Mouse (Mus musculus) spleen, postnatal 4 days (tissue): Measurements from ENCODE around the gene Glt1d1.

Experiments used
- DNase-seq, 2 experiments: peaks; one replicate each; pipeline ENCODE4 v3.0.0; 2022; ENCODE audit warnings: low spot score in 2 of 2

The Glt1d1 gene

DNA sequence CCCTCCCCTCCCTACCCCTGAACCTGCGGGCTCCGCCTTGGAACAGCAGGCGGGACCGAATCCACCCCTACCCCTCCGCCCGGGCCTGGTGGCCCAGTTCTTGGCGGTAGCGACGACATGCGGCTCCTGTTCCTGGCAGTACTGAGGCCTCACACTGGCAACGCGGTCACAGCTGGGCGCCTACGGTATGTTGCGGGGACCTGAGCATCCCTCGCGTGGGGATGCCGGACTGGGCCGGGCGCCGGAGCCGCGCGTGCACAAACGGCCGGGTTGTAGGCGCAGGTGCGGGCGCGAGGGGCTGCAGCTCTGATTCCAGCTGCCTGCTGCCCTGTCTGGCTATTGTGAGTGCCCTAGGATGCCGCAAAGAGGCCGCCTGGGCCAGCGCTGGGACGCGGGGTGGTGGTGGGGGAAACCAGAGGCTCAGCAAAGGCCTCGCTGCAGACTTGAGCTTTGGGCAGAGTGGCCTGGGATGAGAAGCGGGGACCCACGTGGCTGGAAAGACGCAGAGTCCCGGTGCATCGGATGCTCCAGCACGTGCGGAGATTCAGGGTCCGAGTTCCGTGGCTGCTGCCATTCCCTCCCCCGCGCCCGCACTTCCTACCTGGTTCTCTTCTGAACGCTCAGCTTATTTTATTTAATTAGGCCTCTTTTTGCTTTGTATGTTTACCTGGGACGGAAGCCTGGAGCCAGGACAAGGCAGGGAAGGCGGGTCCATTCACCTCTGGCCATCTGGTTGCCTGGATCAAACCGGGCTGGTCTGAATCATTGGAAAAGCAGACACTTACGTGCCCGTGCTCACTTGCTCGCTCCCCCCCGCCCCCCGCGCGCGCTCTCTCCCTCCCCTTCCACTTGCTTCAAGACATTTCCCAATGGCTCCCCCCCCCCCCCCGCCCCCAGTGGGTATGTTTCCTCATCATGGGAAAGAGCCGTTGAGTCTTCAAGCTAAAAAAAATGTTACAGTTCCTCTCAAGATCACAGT lies at the start of gene Glt1d1, which contains the start of gene Slc15a4:
TSS of gene Glt1d1 (plus strand) at position 96 of the 979 bp plus-strand sequence.
TSS of gene Slc15a4 (minus strand) at position 731 of the 979 bp plus-strand sequence.
- DNase-seq = no peak

DNA sequence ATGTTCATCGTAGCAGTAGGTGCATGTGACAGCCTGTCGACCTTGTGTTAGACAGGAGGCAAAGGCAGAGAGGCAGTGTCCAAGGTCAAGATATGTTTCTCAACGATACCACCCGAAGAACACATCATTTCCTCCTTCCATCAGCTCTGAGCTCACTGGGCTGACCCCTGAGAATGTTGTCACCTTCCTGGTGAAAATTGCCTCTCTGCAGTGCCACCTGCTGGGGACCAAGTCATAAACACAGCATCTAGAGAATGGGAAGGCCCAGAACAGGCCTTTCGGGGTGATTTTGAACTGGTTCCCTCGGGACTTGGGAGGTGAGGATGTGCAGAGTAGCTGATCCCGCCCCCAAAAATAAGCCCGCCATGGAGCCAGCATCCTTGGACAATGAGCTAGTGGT lies 48.4 kb upstream of the Glt1d1 start:
- no peak for DNase-seq

DNA sequence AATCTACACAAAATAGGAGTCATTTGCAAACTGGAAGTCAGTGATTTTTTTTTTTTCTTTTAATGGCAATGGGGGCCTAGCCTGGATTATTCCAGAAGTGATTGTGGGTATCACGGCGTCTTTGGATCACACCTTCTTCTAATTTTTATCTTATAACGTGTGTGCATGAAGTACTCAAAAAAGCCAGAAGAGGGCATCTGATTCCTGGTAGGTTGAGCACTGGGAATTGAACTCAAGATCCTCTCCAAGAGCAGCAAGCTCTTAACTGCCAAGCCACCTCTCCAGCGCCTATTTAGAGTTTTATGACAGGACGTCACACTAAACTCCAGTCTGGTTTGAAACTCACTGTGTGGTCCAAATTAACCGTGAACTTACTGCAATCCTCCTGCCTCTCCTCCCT lies 44.2 kb upstream of the Glt1d1 start:
- no peak for DNase-seq

DNA sequence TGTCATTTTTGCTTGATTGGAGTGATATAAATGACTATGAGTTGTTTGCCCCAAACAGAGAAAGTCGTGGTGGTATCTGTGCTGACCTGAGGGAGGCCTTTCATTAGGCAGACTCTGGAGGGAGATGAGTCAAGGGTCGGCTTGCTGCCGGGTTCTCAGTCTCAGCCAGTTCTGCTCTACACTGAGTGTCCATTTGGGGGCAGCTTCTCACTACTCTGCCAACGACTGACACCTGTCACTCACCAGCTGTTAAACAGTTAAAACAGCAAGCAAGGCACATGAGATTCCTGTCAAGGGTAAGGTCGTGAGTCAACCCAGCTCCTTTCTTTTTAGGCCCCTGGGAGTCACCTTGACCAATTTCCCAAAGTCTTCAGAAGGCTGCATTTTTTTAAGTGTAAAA lies 39.7 kb upstream of the Glt1d1 start:
- DNase-seq = no peak

GRCm38 (mm10) chr5:127592854-127593253 lies 39.2 kb upstream of the Glt1d1 start:
- DNase-seq = no peak

- DNase-seq = no peak
These were observed 36.4 kb upstream of the Glt1d1 start for GRCm38 (mm10) chr5:127595676-127596075.

DNA sequence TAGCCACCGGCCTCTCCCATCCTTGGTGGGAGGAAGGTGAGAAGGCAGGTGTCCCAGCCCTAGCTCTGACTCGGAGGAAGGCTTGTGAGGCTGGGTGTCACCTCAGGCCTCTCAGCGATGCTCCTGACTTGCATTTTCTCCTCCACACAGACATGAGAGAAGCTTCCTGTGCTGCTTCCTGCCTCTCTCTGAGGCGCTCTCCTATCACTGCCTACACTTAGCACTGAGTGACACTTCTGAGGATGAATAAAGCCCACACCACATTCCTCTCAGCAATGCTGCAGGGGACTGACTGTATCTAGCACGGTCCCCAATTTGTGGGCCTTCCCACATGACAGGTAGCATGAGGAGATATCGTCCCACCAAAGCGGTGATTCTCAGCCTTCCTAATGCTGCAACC lies 35.2 kb upstream of the Glt1d1 start:
- no peak for DNase-seq

- DNase-seq = no peak
These were observed 29.1 kb upstream of the Glt1d1 start for GRCm38 (mm10) chr5:127602996-127603395.

DNA sequence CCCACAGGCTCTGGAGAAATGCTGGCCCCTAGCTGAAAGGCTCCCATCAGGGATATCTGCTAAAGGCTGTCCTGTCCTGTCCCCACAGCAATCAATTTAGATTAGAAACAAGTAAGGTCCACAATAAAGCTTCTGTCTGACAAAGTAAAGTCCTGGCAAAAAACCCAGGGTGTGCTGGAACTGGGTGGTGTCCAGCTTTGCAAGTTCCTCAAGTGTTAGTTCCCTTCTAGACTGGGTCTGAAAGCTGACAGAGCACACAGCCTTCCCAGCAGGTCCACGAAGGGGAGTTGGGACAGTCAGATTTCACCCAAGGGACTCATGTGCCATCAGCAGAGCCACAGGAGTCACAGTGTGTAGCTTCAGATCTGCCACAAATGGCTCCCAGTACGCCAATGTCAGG lies 24.6 kb upstream of the Glt1d1 start:
- DNase-seq = no peak

DNA sequence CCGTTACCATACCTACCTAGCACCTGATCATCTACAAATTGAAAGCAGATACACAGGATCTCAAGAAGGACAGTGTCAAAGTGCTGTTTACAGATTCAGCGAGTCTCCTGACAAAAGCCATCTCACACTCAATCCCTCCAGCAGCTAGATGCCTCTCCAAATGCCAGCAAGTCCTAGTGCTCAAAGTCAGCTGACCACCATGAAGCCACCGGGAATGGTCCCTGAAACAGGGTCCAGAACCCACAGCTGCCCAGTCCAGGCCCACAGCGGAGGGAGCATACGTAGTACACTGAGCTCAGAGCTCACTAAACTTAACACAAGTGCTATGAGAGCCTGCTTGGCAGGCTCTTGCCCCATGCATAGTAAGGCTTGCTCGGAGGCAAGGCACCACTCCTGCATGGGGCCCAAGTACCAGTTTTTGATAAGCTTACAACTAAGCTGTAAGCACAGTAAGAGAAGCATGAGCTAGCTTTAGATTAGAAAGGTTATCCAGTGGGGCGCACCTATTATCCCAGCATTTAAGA lies 22.8 kb upstream of the Glt1d1 start:
- no peak for DNase-seq

GRCm38 (mm10) chr5:127610787-127611509 lies 21.1 kb upstream of the Glt1d1 start:
- DNase-seq = peak; percentile 60 to 71

- no peak for DNase-seq
These were observed 20.2 kb upstream of the Glt1d1 start for GRCm38 (mm10) chr5:127611881-127612280.

- no peak for DNase-seq
These were observed 19.7 kb upstream of the Glt1d1 start for GRCm38 (mm10) chr5:127612397-127612796.

- no peak for DNase-seq
These were observed 16.6 kb upstream of the Glt1d1 start for GRCm38 (mm10) chr5:127615459-127615858.

GRCm38 (mm10) chr5:127616151-127616550 lies 15.9 kb upstream of the Glt1d1 start:
- no peak for DNase-seq

DNA sequence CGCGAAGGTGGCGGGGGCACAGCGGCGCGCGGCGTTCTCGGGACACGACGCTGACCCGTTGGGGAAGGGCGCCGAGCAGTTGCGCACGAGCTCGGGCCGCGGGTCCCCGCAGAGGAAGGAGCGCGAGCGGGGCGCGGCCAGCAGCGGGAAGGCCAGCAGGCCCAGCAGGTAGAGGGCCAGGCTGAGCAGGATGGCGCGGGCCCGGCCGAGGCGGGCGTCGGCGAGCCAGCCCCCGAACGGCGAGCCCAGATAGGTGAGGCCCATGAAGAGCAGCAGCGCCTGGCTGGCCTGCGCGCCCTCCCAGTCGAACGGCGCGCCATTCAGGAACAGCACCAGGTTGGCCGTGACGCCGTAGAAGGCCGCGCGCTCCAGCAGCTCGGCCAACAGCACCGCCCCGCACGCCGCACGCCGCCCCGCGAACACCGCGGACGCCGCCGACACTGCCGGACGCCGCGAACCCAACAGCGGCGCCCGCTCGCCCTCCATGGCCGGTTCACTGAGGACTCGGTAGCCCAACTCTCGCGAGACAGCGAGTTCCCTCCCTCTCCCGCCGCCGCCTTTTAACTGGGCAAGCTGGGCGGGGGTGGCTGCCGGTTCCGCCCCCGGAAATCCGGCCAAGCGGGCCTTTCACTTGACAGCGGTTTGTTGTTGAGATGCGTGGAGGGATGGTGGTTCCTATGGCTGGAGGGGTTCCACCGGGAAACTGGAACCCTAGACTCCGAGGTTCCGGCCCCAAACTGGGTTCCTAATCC lies 15.0 kb upstream of the Glt1d1 start:
- DNase-seq = peak; percentile 94 to 97

GRCm38 (mm10) chr5:127618834-127619233 lies 13.2 kb upstream of the Glt1d1 start:
- no peak for DNase-seq

- DNase-seq = peak in 1 of 2 experiments; percentile 58
These were observed 11.7 kb upstream of the Glt1d1 start for GRCm38 (mm10) chr5:127620371-127620770.

DNA sequence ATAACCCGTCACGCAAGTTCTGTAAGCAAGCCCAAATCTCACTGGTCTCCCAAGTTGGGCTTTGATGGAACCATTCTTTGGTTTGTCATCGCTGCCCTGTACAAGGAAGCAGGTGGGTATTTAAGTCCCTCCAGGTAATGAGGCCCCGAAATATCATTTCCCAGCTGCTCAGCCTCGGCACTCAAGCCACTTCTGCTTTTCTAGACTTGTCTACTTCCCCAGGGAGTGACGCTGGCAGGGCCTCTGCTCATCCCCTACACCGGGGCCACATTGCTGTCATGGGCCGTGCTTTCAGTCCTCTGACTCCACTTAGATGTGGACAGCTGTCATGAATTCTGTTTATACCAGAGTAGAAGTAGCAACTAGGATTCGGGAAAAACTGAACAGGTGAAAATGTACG lies 11.0 kb upstream of the Glt1d1 start:
- peak; percentile 55 to 75 for DNase-seq

DNA sequence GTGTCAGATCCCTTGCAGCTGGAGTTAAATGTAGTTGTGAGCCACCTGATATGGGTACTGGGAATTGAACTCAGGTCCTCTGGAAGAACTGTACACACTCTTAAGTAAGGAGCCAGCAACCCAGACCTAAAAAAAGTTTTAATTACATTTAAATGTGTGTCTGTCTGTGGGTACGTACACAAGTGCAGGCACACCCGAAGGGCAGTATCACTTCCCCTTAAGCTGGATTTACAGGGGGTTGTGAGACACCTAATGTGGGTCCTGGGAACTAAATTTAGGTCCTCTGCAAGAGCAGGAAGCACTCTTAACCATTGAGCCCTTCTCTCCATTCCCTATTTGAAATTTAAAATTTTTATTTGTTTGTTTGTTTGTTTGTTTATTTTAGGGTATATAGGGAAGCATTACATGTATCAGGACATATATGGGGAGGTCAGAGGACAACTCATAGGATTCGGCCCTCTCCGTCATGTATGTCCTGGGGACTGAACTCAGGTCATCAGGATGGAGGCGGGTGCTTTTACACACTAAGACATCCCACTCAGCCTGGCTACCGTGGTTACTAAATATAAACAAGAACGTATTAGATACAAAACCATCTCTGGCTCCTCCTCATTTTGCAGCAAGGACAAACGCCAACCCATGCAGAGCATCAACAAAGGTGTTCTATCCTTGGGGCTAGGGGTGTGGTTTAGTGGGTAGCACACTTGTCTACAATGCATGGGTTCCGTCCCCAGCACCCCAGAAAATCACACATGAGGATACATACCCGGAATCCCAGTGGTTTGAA lies 7.4 kb upstream of the Glt1d1 start:
- DNase-seq = no peak

- no peak for DNase-seq
These were observed 4.8 kb upstream of the Glt1d1 start for GRCm38 (mm10) chr5:127627242-127627641.
